Mouse (Mus musculus): ENCODE measurements at regions not wholly inside any gene's neighbourhood (a gene's known extent, or its start where the extent isn't known, plus 50 kb on each side); places are given as distances from the start of the nearest gene placed in this dataset.

DNA sequence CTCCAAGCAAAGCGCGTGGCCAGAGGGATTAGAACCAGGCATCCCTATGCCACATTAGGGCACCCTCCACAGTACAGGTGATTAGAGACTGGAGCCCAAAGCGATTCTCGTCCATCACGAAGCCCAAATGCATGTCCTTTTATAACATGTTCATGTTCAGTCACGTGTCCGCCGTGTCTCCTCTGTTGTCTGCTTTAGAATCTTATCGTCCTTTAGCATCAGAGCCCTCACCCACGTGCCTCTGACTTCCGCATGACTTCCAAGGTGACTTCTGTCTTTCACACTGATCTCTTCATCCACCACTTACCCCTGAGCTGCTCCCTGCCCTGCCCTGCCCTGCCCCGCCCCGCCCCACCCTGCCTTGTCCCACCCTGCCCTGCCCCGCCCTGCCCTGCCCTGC lies 125.3 kb downstream of the Katnal1 start:
- Histone ChIP-seq H3K4me1 (ENCODE audit: control insufficient read depth, insufficient read depth, low read length) (peaks cover 3% of the 10 kb centered on the region; the same call in 1 of the 2 replicates), H3K9me3 (ENCODE audit: control insufficient read depth, low read length) (peaks cover 5% of the 10 kb centered on the region; the same call in 1 of the 2 replicates), H3K36me3 (ENCODE audit: control insufficient read depth, insufficient read depth, low read length) (no peaks in the 10 kb centered on the region), H3K27ac (replicated peaks; ENCODE audit: low read depth, low read length) (no peak overlapping the region), H3K4me2 (replicated peaks; ENCODE audit: low read depth, low read length, severe bottlenecking) (no peak overlapping the region), H3K4me3 (replicated peaks; ENCODE audit: low read length) (no peak overlapping the region), H3K27me3 (ENCODE audit: control insufficient read depth, insufficient read depth, low read length) (no peaks in the 10 kb centered on the region), H3K9ac (ENCODE audit: low read depth, low read length, severe bottlenecking) (no peak overlapping the region)
- ATAC-seq (ENCODE audit: low FRiP score, low read depth) (no peak), DNase-seq (ENCODE audit: low spot score) (no peak)
- no peak for TF ChIP-seq POLR2A (IDR thresholded peaks at IDR 0.05; ENCODE audit: borderline replicate concordance, extremely low read depth, insufficient read depth, insufficient read length)
- 80% methylated on average over 14 of the region's 14 CpGs for WGBS

DNA sequence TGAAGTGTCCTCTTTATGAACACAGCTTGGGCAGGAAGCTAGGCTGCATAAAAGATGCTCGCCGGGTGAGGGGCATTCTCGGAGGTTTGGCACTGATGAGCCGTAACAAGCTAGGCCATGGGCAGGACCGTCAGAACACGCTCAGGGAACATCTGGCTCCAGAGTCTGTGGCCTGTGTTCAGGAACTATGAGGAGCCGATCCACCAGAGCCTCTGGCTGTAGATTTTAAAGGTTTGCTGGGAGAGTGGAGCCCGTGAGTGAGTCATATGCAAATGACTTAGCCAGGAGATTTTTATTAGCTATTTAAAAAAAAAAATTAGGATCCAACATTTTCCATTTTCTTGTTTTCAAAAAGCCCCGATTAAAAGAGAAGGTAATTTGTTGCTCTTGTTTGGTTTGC lies 126.4 kb downstream of the Katnal1 start:
- no peak overlapping the region for H3K4me3 ChIP-seq (replicated peaks; ENCODE audit: low read length)
- no peak for ATAC-seq (ENCODE audit: low FRiP score, low read depth)
- no peaks in the 10 kb centered on the region for H3K36me3 ChIP-seq (ENCODE audit: control insufficient read depth, insufficient read depth, low read length)
- H3K4me1 ChIP-seq (ENCODE audit: control insufficient read depth, insufficient read depth, low read length): peaks cover 12% of the 10 kb centered on the region; the same call in 1 of the 2 replicates
- no peak for TF ChIP-seq POLR2A (IDR thresholded peaks at IDR 0.05; ENCODE audit: borderline replicate concordance, extremely low read depth, insufficient read depth, insufficient read length)
- H3K9me3 ChIP-seq (ENCODE audit: control insufficient read depth, low read length): peaks cover 3% of the 10 kb centered on the region; the same call in 1 of the 2 replicates
- no peak overlapping the region for H3K27ac ChIP-seq (replicated peaks; ENCODE audit: low read depth, low read length)
- H3K4me2 ChIP-seq (replicated peaks; ENCODE audit: low read depth, low read length, severe bottlenecking): no peak overlapping the region
- WGBS: 50% methylated on average over 9 of the region's 9 CpGs
- no peak overlapping the region for H3K9ac ChIP-seq (ENCODE audit: low read depth, low read length, severe bottlenecking)
- no peaks in the 10 kb centered on the region for H3K27me3 ChIP-seq (ENCODE audit: control insufficient read depth, insufficient read depth, low read length)
- no peak for DNase-seq (ENCODE audit: low spot score)

DNA sequence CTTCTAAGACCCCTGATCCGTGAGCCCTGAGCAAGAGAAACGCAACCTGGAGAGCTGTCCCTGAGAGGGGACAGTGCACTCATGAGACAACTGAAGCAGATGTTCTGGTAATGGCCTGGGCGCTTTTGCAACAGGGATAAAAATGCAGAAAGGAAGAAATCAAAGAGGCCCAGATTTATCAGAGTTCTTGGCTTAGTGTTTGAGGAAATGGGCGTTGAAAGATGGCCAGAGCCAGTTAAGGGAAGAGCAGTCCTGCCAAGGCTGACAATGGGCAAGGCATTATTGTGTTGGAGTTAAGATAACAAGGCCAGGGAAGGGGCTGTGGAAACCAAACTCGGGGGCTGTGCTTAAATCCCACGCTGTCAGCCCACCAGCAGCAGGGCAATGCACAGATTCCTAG lies 130.6 kb downstream of the Katnal1 start:
- Histone ChIP-seq H3K36me3 (ENCODE audit: control insufficient read depth, insufficient read depth, low read length) (no peaks in the 10 kb centered on the region), H3K27ac (replicated peaks; ENCODE audit: low read depth, low read length) (no peak overlapping the region), H3K9me3 (ENCODE audit: control insufficient read depth, low read length) (no peaks in the 10 kb centered on the region), H3K4me1 (ENCODE audit: control insufficient read depth, insufficient read depth, low read length) (peaks cover 12% of the 10 kb centered on the region; the same call in 1 of the 2 replicates), H3K4me2 (replicated peaks; ENCODE audit: low read depth, low read length, severe bottlenecking) (no peak overlapping the region), H3K9ac (ENCODE audit: low read depth, low read length, severe bottlenecking) (no peak overlapping the region; the same call in 1 of the 2 replicates), H3K4me3 (replicated peaks; ENCODE audit: low read length) (no peak overlapping the region), H3K27me3 (ENCODE audit: control insufficient read depth, insufficient read depth, low read length) (no peaks in the 10 kb centered on the region)
- 62% methylated on average over 6 of the region's 6 CpGs for WGBS
- no peak for TF ChIP-seq POLR2A (IDR thresholded peaks at IDR 0.05; ENCODE audit: borderline replicate concordance, extremely low read depth, insufficient read depth, insufficient read length)
- DNase-seq (ENCODE audit: low spot score) (no peak), ATAC-seq (ENCODE audit: low FRiP score, low read depth) (no peak)

DNA sequence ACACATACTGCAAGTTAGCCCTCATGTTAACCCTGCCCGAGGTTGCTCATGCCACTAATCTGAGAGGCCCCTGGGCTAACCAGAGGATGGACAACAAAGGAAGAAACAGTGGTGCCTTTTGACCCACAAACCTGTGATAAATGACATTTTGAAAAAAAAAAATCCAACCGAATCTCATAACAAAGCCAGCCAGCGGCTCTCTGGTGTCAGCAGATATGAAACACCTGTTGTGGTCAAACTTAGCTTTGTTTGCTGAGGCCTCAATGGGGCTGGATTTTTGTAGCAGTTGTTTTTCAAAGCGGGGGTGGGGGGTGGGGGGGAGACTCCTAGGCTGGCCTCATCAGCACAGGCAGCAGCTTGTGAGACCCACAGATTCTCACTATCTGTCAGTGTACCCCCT lies 133.0 kb downstream of the Katnal1 start:
- Histone ChIP-seq H3K4me3 (replicated peaks; ENCODE audit: low read length) (no peak overlapping the region), H3K27me3 (ENCODE audit: control insufficient read depth, insufficient read depth, low read length) (no peaks in the 10 kb centered on the region), H3K4me2 (replicated peaks; ENCODE audit: low read depth, low read length, severe bottlenecking) (no peak overlapping the region), H3K9ac (ENCODE audit: low read depth, low read length, severe bottlenecking) (no peak overlapping the region), H3K9me3 (ENCODE audit: control insufficient read depth, low read length) (no peaks in the 10 kb centered on the region), H3K4me1 (ENCODE audit: control insufficient read depth, insufficient read depth, low read length) (0 out of 2 replicates have a peak, but pooled peaks cover 8% of the 10 kb centered on the region), H3K36me3 (ENCODE audit: control insufficient read depth, insufficient read depth, low read length) (no peaks in the 10 kb centered on the region), H3K27ac (replicated peaks; ENCODE audit: low read depth, low read length) (no peak overlapping the region)
- DNase-seq (ENCODE audit: low spot score) (peak; percentile 28), ATAC-seq (ENCODE audit: low FRiP score, low read depth) (no peak)
- 44% methylated on average over 4 of the region's 4 CpGs for WGBS
- TF ChIP-seq POLR2A (IDR thresholded peaks at IDR 0.05; ENCODE audit: borderline replicate concordance, extremely low read depth, insufficient read depth, insufficient read length): no peak

DNA sequence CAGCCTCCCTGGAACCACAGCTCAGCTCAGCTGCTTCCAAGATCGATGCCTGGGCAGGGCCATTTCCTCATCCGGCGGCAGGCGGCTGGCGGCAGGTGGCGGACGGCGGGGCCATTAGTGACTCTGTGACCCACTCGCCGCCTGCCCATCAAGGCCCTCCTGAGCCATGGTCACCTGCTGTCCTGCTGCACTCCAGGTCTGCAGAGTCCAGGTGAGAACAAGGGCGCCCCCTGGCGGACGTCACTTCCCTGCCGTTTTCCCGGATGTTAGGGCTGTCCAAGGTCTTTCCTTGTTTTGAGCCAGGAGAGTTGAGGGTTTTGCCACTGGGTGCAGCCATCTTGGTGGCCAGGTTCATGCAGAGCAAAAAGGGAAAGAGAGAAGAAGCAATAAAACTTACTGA lies 134.7 kb downstream of the Katnal1 start:
- peak; percentile 31 for DNase-seq (ENCODE audit: low spot score)
- Histone ChIP-seq H3K9me3 (ENCODE audit: control insufficient read depth, low read length) (no peaks in the 10 kb centered on the region), H3K4me2 (replicated peaks; ENCODE audit: low read depth, low read length, severe bottlenecking) (no peak overlapping the region), H3K27ac (replicated peaks; ENCODE audit: low read depth, low read length) (no peak overlapping the region), H3K27me3 (ENCODE audit: control insufficient read depth, insufficient read depth, low read length) (no peaks in the 10 kb centered on the region), H3K4me3 (replicated peaks; ENCODE audit: low read length) (no peak overlapping the region), H3K4me1 (ENCODE audit: control insufficient read depth, insufficient read depth, low read length) (peaks cover 12% of the 10 kb centered on the region; the same call in 1 of the 2 replicates), H3K9ac (ENCODE audit: low read depth, low read length, severe bottlenecking) (no peak overlapping the region), H3K36me3 (ENCODE audit: control insufficient read depth, insufficient read depth, low read length) (no peaks in the 10 kb centered on the region)
- no peak for ATAC-seq (ENCODE audit: low FRiP score, low read depth)
- 31% methylated on average over 13 of the region's 15 CpGs for WGBS
- no peak for TF ChIP-seq POLR2A (IDR thresholded peaks at IDR 0.05; ENCODE audit: borderline replicate concordance, extremely low read depth, insufficient read depth, insufficient read length)
